Mouse (Mus musculus) stomach, embryonic 16.5 days (tissue): ENCODE measurements around the gene Olfr1283. TPM values are rescaled to one million over a fixed set of nuclear protein-coding genes. Genes with fewer than 3 reads are reported as not detected.
"Not testable (repeated sequence)": the region's sequence is repeated elsewhere in the genome, so short reads cannot be mapped to it uniquely, and the experiment has no call there.

ENCODE experiments used
- ATAC-seq: fragments of 200-750 bp; cut with Nextera tagmentation; 2 replicates; pipeline ENCODE4 v1.8.0; 2017; ENCODE audit warnings: moderate number of reproducible peaks, moderate TSS enrichment; ENCODE audit not compliant: insufficient read depth, low FRiP score
- H3K27ac ChIP-seq: fragments of 300-500 bp; sonication (generic); 2 replicates; pipeline ENCODE4 v1.5.1; 2014; ENCODE audit warnings: low read length
- H3K27me3 ChIP-seq: fragments of 300-500 bp; sonication (generic); 2 replicates; pipeline ENCODE4 v1.6.1; 2014; ENCODE audit warnings: low read length, control low read depth, mixed read lengths; ENCODE audit not compliant: control insufficient read depth, insufficient read depth
- H3K36me3 ChIP-seq: fragments of 300-500 bp; sonication (generic); 2 replicates; pipeline ENCODE4 v1.6.1; 2014; ENCODE audit warnings: low read length; ENCODE audit not compliant: control insufficient read depth, insufficient read depth
- H3K4me1 ChIP-seq: fragments of 300-500 bp; sonication (generic); 2 replicates; pipeline ENCODE4 v1.6.1; 2014; ENCODE audit warnings: low read length, control low read depth, mixed read lengths; ENCODE audit not compliant: control insufficient read depth, insufficient read depth
- H3K4me2 ChIP-seq: fragments of 300-500 bp; sonication (generic); 2 replicates; pipeline ENCODE4 v1.6.1; 2014; ENCODE audit warnings: low read depth, low read length, mixed read lengths
- H3K4me3 ChIP-seq: fragments of 300-500 bp; sonication (generic); replicated peaks from 2 replicates; pipeline ENCODE4 v1.5.1; 2014; ENCODE audit warnings: mild to moderate bottlenecking, low read length
- H3K9ac ChIP-seq: fragments of 300-500 bp; sonication (generic); 2 replicates; pipeline ENCODE4 v1.6.1; 2014; ENCODE audit warnings: low read length
- H3K9me3 ChIP-seq: fragments of 300-500 bp; sonication (generic); replicated peaks from 2 replicates; pipeline ENCODE4 v1.6.1; 2016; ENCODE audit warnings: low read length, control low read depth; ENCODE audit not compliant: control insufficient read depth
- WGBS: fragments of 180-500 bp; shearing (Covaris S2); extraction: QIAGEN DNeasy Blood & Tissue Kit; methylation state at CpG from one replicate; pipeline ENCODE4 v1.1.7; 2014; 5-methylcytosine and 5-hydroxymethylcytosine counted together
- polyA plus RNA-seq: library from polyadenylated mRNA; unstranded; fragments of >200 nt; fragmentation: Nextera tagmentation; extraction: Ambion mirVana; gene quantifications from 2 replicates; pipeline ENCODE4 v1.2.1, GENCODE M21; 2015

The Olfr1283 gene
- not detected in 2 replicates for polyA plus RNA-seq

- no peaks in the 10 kb centered on the region for H3K36me3 ChIP-seq
- no peaks in the 10 kb centered on the region for H3K4me1 ChIP-seq
- no peaks in the 10 kb centered on the region for H3K9me3 ChIP-seq
- H3K27ac ChIP-seq, result no peak within 1 kb of the TSS
- no peak for ATAC-seq
- H3K9ac ChIP-seq, result no peak within 1 kb of the TSS
- no peak within 1 kb of the TSS for H3K4me3 ChIP-seq
- H3K27me3 ChIP-seq, result no peaks in the 10 kb centered on the region
- WGBS, result 71% methylated on average over 2 of the region's 2 CpGs
- no peak within 1 kb of the TSS for H3K4me2 ChIP-seq
These were observed at the start of gene Olfr1283 for GRCm38 (mm10) chr2:111366490-111366889. Gene Olfr1283 (plus strand): TSS chr2:111366790.

- Histone ChIP-seq H3K9ac (no peak within 1 kb of the TSS), H3K4me1 (no peaks in the 10 kb centered on the region)
- WGBS, result 62% methylated on average over 2 of the region's 2 CpGs
These were observed 40.4 kb upstream of the Olfr1283 start, which contains the start of gene Olfr1281 for GRCm38 (mm10) chr2:111326220-111326619. Gene Olfr1281 (plus strand): TSS chr2:111326520.

GRCm38 (mm10) chr2:111333721-111334120 is 32.9 kb upstream of the Olfr1283 start:
- H3K27me3 ChIP-seq, H3K4me2 ChIP-seq, H3K9me3 ChIP-seq, H3K36me3 ChIP-seq, H3K4me1 ChIP-seq, H3K9ac ChIP-seq, H3K27ac ChIP-seq, H3K4me3 ChIP-seq, ATAC-seq: not testable (repeated sequence)
- 80% methylated on average over 5 of the region's 5 CpGs for WGBS

More at GRCm38 (mm10) chr2:111326220-111326619, 40.4 kb upstream of the Olfr1283 start, which contains the start of gene Olfr1281:
- Histone ChIP-seq H3K36me3 (no peaks in the 10 kb centered on the region), H3K9me3 (no peaks in the 10 kb centered on the region), H3K27ac (no peak within 1 kb of the TSS), H3K4me3 (no peak within 1 kb of the TSS), H3K27me3 (no peaks in the 10 kb centered on the region), H3K4me2 (no peak within 1 kb of the TSS)
- no peak for ATAC-seq

- no peaks in the 10 kb centered on the region for H3K4me1 ChIP-seq
- H3K4me2 ChIP-seq, result no peak within 1 kb of the TSS
- no peak within 1 kb of the TSS for H3K4me3 ChIP-seq
- 69% methylated on average over 2 of the region's 2 CpGs for WGBS
- no peaks in the 10 kb centered on the region for H3K9me3 ChIP-seq
- no peaks in the 10 kb centered on the region for H3K27me3 ChIP-seq
- ATAC-seq, result no peak
- no peak within 1 kb of the TSS for H3K9ac ChIP-seq
- no peaks in the 10 kb centered on the region for H3K36me3 ChIP-seq
- H3K27ac ChIP-seq, result no peak within 1 kb of the TSS
These were observed 30.6 kb upstream of the Olfr1283 start, which contains the start of gene Olfr1282 for GRCm38 (mm10) chr2:111335976-111336375. Gene Olfr1282 (minus strand): TSS chr2:111336076.

- no peak within 1 kb of the TSS for H3K9ac ChIP-seq
- no peak within 1 kb of the TSS for H3K27ac ChIP-seq
- no peaks in the 10 kb centered on the region for H3K36me3 ChIP-seq
- no peaks in the 10 kb centered on the region for H3K4me1 ChIP-seq
- H3K4me2 ChIP-seq, result no peak within 1 kb of the TSS
- no peaks in the 10 kb centered on the region for H3K9me3 ChIP-seq
- H3K27me3 ChIP-seq, result no peaks in the 10 kb centered on the region
- ATAC-seq, result no peak
- 87% methylated on average over 1 of the region's 1 CpGs for WGBS
- H3K4me3 ChIP-seq, result no peak within 1 kb of the TSS
These were observed 8.6 kb downstream of the Olfr1283 start, which contains the start of gene Olfr1284 for GRCm38 (mm10) chr2:111375222-111375621. Gene Olfr1284 (plus strand): TSS chr2:111375522.

Other genes starting within 250 kb of the Olfr1283 start
- not detected in 2 replicates for gene Gm15130, start 213.9 kb upstream of the Olfr1283 start, polyA plus RNA-seq
- not detected in 2 replicates for gene 4930430A15Rik, start 137.2 kb upstream of the Olfr1283 start, polyA plus RNA-seq
- gene Olfr1275, start 131.5 kb upstream of the Olfr1283 start, polyA plus RNA-seq, result not detected in 2 replicates
- not detected in 2 replicates for gene Olfr1276, start 112.3 kb upstream of the Olfr1283 start, polyA plus RNA-seq
- not detected in 2 replicates for gene Olfr1277, start 92.7 kb upstream of the Olfr1283 start, polyA plus RNA-seq
- not detected in 2 replicates for gene Olfr1278, start 76.7 kb upstream of the Olfr1283 start, polyA plus RNA-seq
- not detected in 2 replicates for gene Olfr1279, start 66.2 kb upstream of the Olfr1283 start, polyA plus RNA-seq
- not detected in 2 replicates for gene Olfr1280, start 52.8 kb upstream of the Olfr1283 start, polyA plus RNA-seq
- not detected in 2 replicates for gene Olfr1281, start 40.3 kb upstream of the Olfr1283 start, polyA plus RNA-seq
- gene Olfr1282, start 30.7 kb upstream of the Olfr1283 start, polyA plus RNA-seq, result not detected in 2 replicates
- not detected in 2 replicates for gene Olfr1284, start 8.7 kb downstream of the Olfr1283 start, polyA plus RNA-seq
- not detected in 2 replicates for gene Olfr1286, start 56.3 kb downstream of the Olfr1283 start, polyA plus RNA-seq
- gene Olfr1287, start 82.4 kb downstream of the Olfr1283 start, polyA plus RNA-seq, result not detected in 2 replicates
- gene Olfr1288, start 107.3 kb downstream of the Olfr1283 start, polyA plus RNA-seq, result not detected in 2 replicates
- gene Olfr1289, start 114.0 kb downstream of the Olfr1283 start, polyA plus RNA-seq, result not detected in 2 replicates
- not detected in 2 replicates for gene Olfr1290, start 127.0 kb downstream of the Olfr1283 start, polyA plus RNA-seq
- not detected in 2 replicates for gene Olfr1291-ps1, start 130.4 kb downstream of the Olfr1283 start, polyA plus RNA-seq
- not detected in 2 replicates for gene Olfr1293-ps, start 158.4 kb downstream of the Olfr1283 start, polyA plus RNA-seq
- not detected in 2 replicates for gene Olfr1294, start 173.5 kb downstream of the Olfr1283 start, polyA plus RNA-seq
- gene Olfr1295, start 202.9 kb downstream of the Olfr1283 start, polyA plus RNA-seq, result not detected in 2 replicates